Mouse (Mus musculus): Measurements from ENCODE around the gene Gm6460. TPM values are rescaled to one million over a fixed set of nuclear protein-coding genes. Genes with fewer than 3 reads are reported as not detected.
"Not testable (repeated sequence)": the region's sequence is repeated elsewhere in the genome, so short reads cannot be mapped to it uniquely, and the experiment has no call there.

Gene Gm6460
- total RNA-seq (2021): not detected
- long read RNA-seq, experiment 1: 0 reads
- long read RNA-seq, experiment 2: 0 reads

DNA sequence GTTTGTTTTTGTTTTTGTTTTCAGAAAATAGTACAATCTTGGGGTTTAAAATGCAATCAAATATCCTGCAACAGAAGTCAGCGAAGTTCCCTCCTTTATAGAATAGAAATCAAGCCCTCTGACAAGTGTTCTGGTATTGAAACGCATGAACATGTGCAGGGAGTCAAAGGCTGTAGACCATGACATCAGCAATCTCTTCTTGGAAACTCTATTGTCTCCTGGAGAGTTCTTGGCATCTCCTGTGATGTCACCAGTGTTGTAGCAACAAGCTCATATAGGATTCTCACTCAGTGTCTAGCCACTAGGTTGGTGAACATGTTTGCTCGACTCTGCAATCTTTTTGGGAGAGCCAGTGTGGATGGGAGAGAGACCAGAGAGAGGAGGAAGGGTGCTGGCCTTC, at the start of gene Gm6460:
Gene Gm6460 (plus strand): TSS at position 301 of the 400 bp plus-strand sequence.
- DNase-seq (ENCODE audit: low spot score in 2 of 2): not testable (repeated sequence)

Other genes starting within 250 kb of the Gm6460 start
- gene Gm8897, start 178.5 kb upstream of the Gm6460 start, total RNA-seq (2021): not detected
- gene Gm8906, start 92.2 kb upstream of the Gm6460 start, total RNA-seq (2021): not detected
- gene Gm8922, start 87.0 kb downstream of the Gm6460 start, total RNA-seq (2021): not detected
- gene Gm8926, start 175.6 kb downstream of the Gm6460 start, total RNA-seq (2021): not detected

Data from gastrocnemius, postnatal 4 days (tissue).